Comparison of ENCODE assay signal across 12 mouse cellular contexts in genomic region chrX:13705051-13705450, GRCm38 (mm10). TPM values are rescaled to one million over a fixed set of nuclear protein-coding genes. Genes with fewer than 3 reads are reported as not detected.
DNase-seq lines count a peak whose midpoint lies in the region; TF ChIP-seq lines count a peak whose summit lies in the region.
"Had no signal": no experiment of that assay in that cellular context is flagged by ENCODE, and none has a peak within 500 bp of the region (broad histone marks: within the 10 kb centered on the region; RNA-seq: fewer than 3 reads in every experiment).

No protein-coding gene starts in this region.

- intact Hi-C loops in gastrocnemius, adult 2 months (cut with DNase I): loop anchor here (5.0 kb wide), 1 partner anchor 142 kb away; no protein-coding TSS in a partner anchor

- peak; percentile 26 for DNase-seq in gastrocnemius, adult 2 months
- no peak for DNase-seq in gastrocnemius, postnatal 25 days
- peak; percentile 19 for DNase-seq in retina, postnatal 1 day
- DNase-seq in retina, embryonic 14.5 days (ENCODE audit: low spot score): no peak
- peak; percentile 70 for DNase-seq in forelimb bud, embryonic 11.5 days (ENCODE audit: low read depth, low spot score)
- DNase-seq in skeletal muscle tissue, adult 2 months (ENCODE audit: low read depth, low spot score): peak; percentile 9
- DNase-seq in right cerebral cortex, adult 2 months (ENCODE audit: low spot score in 2 of 2): no peak
- no peak for DNase-seq in left cerebral cortex, adult 11 months (ENCODE audit: low spot score)

- no peak overlapping the region for H3K4me3 ChIP-seq in gastrocnemius, adult 2 months
- H3K4me3 ChIP-seq: lung, embryonic 15.5 days; neural tube, embryonic 13.5 days; stomach, embryonic 15.5 days had no signal

- TF ChIP-seq CTCF in gastrocnemius, adult 2 months (IDR thresholded peaks at IDR 0.05): no peak

- no peak overlapping the region for H3K27ac ChIP-seq in gastrocnemius, adult 2 months
- H3K27ac ChIP-seq: lung, embryonic 15.5 days; neural tube, embryonic 13.5 days; stomach, embryonic 15.5 days had no signal

RNA-seq across cellular contexts. Expression of gene Gpr82, which starts 43.9 kb away (rescaled TPM):
- total RNA-seq in gastrocnemius, adult 2 months (2021): not detected
- not detected for total RNA-seq in gastrocnemius, postnatal 25 days (2021)
- total RNA-seq: hematopoietic stem cell, adult 5-6 weeks had no signal

Comparison
In these comparisons a context has a peak if more than half of its experiments do, and no peak if none do; other contexts are left out.
1. DNase-seq: peak in gastrocnemius, adult 2 months (single experiment), retina, postnatal 1 day (single experiment), forelimb bud, embryonic 11.5 days (single experiment) and skeletal muscle tissue, adult 2 months (single experiment); none in gastrocnemius, postnatal 25 days (single experiment), retina, embryonic 14.5 days (single experiment), right cerebral cortex, adult 2 months (0 of 2) and left cerebral cortex, adult 11 months (single experiment).